Mouse (Mus musculus) gastrocnemius, postnatal 14 days (tissue): ENCODE measurements at regions not wholly inside any gene's neighbourhood (a gene's known extent, or its start where the extent isn't known, plus 50 kb on each side); places are given as distances from the start of the nearest gene placed in this dataset.

Experiments
- DNase-seq: peaks from one replicate; pipeline ENCODE4 v3.0.0; 2021; ENCODE audit warnings: mixed read lengths
- intact Hi-C: fragments of 180-260 bp; cut with DNase I; formaldehyde crosslinking; loops from one replicate; pipeline ENCODE4 v1.15.1; 2025; ENCODE audit warnings: low total_unique reads

DNA sequence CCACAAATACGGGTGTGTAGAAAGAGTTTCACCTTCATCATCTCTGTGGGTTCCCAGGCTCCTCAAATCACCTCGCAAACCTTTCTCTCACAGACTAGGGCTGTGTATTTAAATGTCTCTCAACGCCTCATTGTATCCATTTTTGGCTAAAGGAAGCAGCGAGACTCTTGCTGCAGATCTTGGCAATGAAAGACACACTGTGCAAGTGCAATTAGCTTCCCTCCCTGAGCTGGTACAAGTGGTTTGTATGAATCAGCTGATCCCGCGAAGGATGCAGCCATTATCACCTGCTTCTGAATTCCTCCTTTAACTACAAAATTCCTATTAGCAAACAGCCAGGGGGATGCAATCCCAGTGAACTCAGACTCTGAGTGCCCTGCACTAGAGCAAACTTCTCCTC, 72.3 kb upstream of the Smarca2 start:
- no peak for DNase-seq
- intact Hi-C loops = no loop called here

DNA sequence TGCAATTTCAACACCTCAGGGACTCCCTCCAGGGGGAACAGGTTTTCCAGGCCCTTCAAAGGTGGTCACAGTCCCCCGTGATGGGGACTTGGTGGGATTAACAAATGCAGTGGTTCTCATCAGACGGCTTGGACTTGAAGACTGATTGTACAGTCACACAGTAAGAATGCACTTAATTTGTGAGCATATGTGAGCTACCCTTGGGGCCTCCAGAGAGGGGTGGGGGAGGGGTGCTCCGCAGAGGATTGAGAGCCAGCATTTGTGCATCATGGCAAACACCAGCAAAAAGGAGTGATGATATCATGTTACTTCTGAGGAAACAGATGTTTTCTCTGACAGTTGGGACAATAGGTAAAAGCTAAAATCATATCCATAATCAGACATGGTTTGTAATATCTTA, 59.2 kb upstream of the Smarca2 start:
- DNase-seq = no peak
- intact Hi-C loops = no loop called here

- no peak for DNase-seq
- intact Hi-C loops = no loop called here
Measured at GRCm38 (mm10) chr19:26547522-26547921, 57.3 kb upstream of the Smarca2 start.

- DNase-seq = no peak
- intact Hi-C loops = no loop called here
Measured at GRCm38 (mm10) chr19:26548562-26549270, 56.1 kb upstream of the Smarca2 start.

DNA sequence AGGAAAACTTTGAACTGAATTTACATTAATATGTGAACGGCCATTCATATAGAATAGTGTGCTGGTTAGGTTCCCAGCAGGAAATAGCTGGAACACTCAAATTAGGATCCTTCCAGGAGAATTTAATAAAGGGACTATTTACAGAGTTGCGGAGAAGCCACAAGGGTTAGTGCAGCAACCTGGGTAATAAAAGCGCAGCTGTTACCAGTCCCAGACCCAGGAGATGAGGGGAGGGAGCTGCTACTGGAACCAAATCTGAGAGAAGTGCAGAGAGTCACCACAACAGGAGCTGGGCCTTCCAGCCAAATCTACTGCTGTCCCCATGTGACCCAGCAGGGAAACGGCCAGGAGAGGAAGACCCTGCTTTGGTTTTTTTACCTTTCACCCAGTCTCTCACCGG, 54.6 kb upstream of the Smarca2 start:
- no peak for DNase-seq
- intact Hi-C loops = no loop called here
